Mouse (Mus musculus): ENCODE results near the gene Nicn1. TPM values are rescaled to one million over a fixed set of nuclear protein-coding genes. Genes with fewer than 3 reads are reported as not detected.

Nicn1 gene
- total and polyA plus RNA-seq, 3 experiments, result 7.4 to 12.9 (median 9.7) TPM

DNA sequence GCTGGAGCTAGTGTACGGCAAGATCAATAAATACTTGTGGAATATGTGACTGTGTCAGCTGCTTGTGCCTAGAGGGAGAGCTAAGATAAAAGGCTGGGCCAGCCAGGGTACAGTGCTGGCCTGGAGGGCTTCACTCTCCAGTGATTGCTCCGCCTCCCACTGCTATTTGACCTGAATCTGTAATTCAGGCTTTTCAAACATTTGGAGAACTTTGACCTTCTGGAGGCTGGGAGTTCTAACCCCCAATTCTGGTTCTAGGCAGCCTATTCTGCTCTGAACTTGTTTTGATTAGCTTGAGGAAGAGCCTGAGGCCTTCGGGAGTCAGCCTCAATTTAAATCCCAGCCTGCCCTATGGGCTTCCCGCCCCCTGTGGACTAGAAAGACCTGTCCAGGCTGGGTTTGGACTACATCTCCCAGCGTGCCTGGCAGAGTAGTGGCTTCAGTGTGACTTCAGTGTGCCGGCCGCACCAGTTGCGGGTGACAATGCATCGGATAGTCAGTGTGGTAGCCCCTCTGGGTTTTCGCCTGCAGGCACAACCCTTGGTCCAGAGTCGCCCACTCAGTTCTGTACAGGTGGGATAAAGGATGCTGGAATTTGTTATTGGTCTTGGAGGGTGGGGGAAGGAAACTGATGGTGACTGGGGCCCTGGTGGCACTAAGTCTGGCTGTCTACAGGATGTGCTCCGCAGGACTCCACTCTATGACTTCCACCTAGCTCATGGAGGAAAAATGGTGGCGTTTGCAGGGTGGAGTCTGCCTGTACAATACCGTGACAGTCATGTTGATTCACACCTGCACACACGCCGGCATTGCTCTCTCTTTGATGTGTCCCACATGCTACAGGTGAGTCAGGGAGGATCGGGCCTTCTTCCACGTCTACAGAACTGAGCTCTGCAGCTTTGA, 6.5 kb downstream of the Nicn1 start, which contains the start of gene Amt:
Gene Amt (plus strand): TSS at position 401 of the 903 bp plus-strand sequence.
- H3K9ac ChIP-seq (ENCODE audit: insufficient read depth, low read depth), result no peak within 1 kb of the TSS
- H3K9me3 ChIP-seq (replicated peaks; ENCODE audit: low read length), result no peaks in the 10 kb centered on the region
- TF ChIP-seq USF1 (IDR thresholded peaks at IDR 0.05; ENCODE audit: low read depth, low read length) (no peak), NELFE (IDR thresholded peaks at IDR 0.05; ENCODE audit: low read depth, low read length) (no peak), GABPA (IDR thresholded peaks at IDR 0.05; ENCODE audit: insufficient replicate concordance, low read depth, low read length) (no peak), RCOR1 (conservative IDR thresholded peaks at IDR 0.05; ENCODE audit: low read depth, low read length) (no peak), KAT2A (IDR thresholded peaks at IDR 0.05; ENCODE audit: insufficient replicate concordance, low read length) (no peak), TCF12 (IDR thresholded peaks at IDR 0.05; ENCODE audit: low read depth, low read length) (no peak), ETS1 (conservative IDR thresholded peaks at IDR 0.05; ENCODE audit: low read depth, low read length) (no peak), PAX5 (IDR thresholded peaks at IDR 0.05; ENCODE audit: low read length) (no peak), UBTF (IDR thresholded peaks at IDR 0.05; ENCODE audit: low read depth, low read length) (no peak), SIN3A (IDR thresholded peaks at IDR 0.05; ENCODE audit: low read length) (no peak), MEF2A (IDR thresholded peaks at IDR 0.05; ENCODE audit: borderline replicate concordance, low read depth, low read length) (no peak), MAX (IDR thresholded peaks at IDR 0.05; ENCODE audit: low read length) (no peak), E2F4 (IDR thresholded peaks at IDR 0.05; ENCODE audit: insufficient replicate concordance, low read depth, low read length) (no peak), NRF1 (IDR thresholded peaks at IDR 0.05; ENCODE audit: low read depth, low read length) (no peak), JUN (IDR thresholded peaks at IDR 0.05; ENCODE audit: insufficient read depth, low read depth, low read length) (no peak), MYC (IDR thresholded peaks at IDR 0.05; ENCODE audit: low read depth, low read length) (no peak)
- H3K4me2 ChIP-seq (ENCODE audit: insufficient read depth, low read depth, poor library complexity, severe bottlenecking), result no peak within 1 kb of the TSS
- H3K36me3 ChIP-seq (replicated peaks in 1 of 2; ENCODE audit: control insufficient read depth in 1 of 2, insufficient read depth in 1 of 2, low read length in 1 of 2), result peaks cover 20 to 54% of the 10 kb centered on the region in 2 experiments
- dilution Hi-C loops (cut with MboI; ENCODE audit: extremely low pct_ligation_motif_present, extremely low pct_unique_long_range_greater_than_20kb, low sequenced_read_pairs) (no loop called here), in situ Hi-C loops (cut with MboI; ENCODE audit: low pct_ligation_motif_present, low pct_unique_long_range_greater_than_20kb, low sequenced_read_pairs) (no loop called here)
- H3K27me3 ChIP-seq (replicated peaks), result no peaks in the 10 kb centered on the region
- peaks cover 0 to 17% of the 10 kb centered on the region in 2 experiments; a peak in 2 of 4 replicates for H3K4me1 ChIP-seq (ENCODE audit: control insufficient read depth in 1 of 2, insufficient read depth in 2 of 2)
- H3K27ac ChIP-seq (ENCODE audit: insufficient read depth, low read depth), result no peak within 1 kb of the TSS
- DNase-seq (ENCODE audit: extremely low read depth), result no peak
- H3K79me2 ChIP-seq (replicated peaks; ENCODE audit: control insufficient read depth, extremely low read depth, insufficient read depth, poor library complexity, severe bottlenecking), result no peaks in the 10 kb centered on the region
- no peak within 1 kb of the TSS for H3K4me3 ChIP-seq (replicated peaks in 1 of 3; ENCODE audit: low read depth in 2 of 3, low read length in 2 of 3, poor library complexity in 1 of 3)

GRCm38 (mm10) chr9:108301853-108302252, 11.6 kb downstream of the Nicn1 start:
- Histone ChIP-seq H3K4me3 (replicated peaks in 1 of 3; ENCODE audit: low read depth in 2 of 3, low read length in 2 of 3, poor library complexity in 1 of 3) (no peak overlapping the region), H3K36me3 (replicated peaks in 1 of 2; ENCODE audit: control insufficient read depth in 1 of 2, insufficient read depth in 1 of 2, low read length in 1 of 2) (peaks cover 26 to 48% of the 10 kb centered on the region in 2 experiments), H3K9ac (ENCODE audit: insufficient read depth, low read depth) (no peak overlapping the region), H3K27me3 (replicated peaks) (no peaks in the 10 kb centered on the region), H3K79me2 (replicated peaks; ENCODE audit: control insufficient read depth, extremely low read depth, insufficient read depth, poor library complexity, severe bottlenecking) (0 out of 2 replicates have a peak, but pooled peaks cover 1% of the 10 kb centered on the region), H3K4me1 (ENCODE audit: control insufficient read depth in 1 of 2, insufficient read depth in 2 of 2) (peaks cover 3 to 38% of the 10 kb centered on the region in 2 experiments; a peak in 3 of 4 replicates), H3K9me3 (replicated peaks; ENCODE audit: low read length) (no peaks in the 10 kb centered on the region), H3K4me2 (ENCODE audit: insufficient read depth, low read depth, poor library complexity, severe bottlenecking) (no peak overlapping the region), H3K27ac (ENCODE audit: insufficient read depth, low read depth) (no peak overlapping the region)
- in situ Hi-C loops (cut with MboI; ENCODE audit: low pct_ligation_motif_present, low pct_unique_long_range_greater_than_20kb, low sequenced_read_pairs), result no loop called here
- DNase-seq (ENCODE audit: extremely low read depth), result no peak
- no peak for TF ChIP-seq USF1 (IDR thresholded peaks at IDR 0.05; ENCODE audit: low read depth, low read length)
- no peak for TF ChIP-seq HCFC1 (IDR thresholded peaks at IDR 0.05; ENCODE audit: low read depth, low read length)
- no peak for TF ChIP-seq JUND (conservative IDR thresholded peaks at IDR 0.05; ENCODE audit: low read depth, low read length)
- no peak for TF ChIP-seq CTCF (conservative IDR thresholded peaks at IDR 0.05 in 1 of 2, IDR thresholded peaks at IDR 0.05 in 1 of 2; ENCODE audit: low read depth in 2 of 2, low read length in 2 of 2)
- TF ChIP-seq ZMIZ1 (IDR thresholded peaks at IDR 0.05; ENCODE audit: low read depth, low read length), result no peak
- TF ChIP-seq POLR2AphosphoS2 (IDR thresholded peaks at IDR 0.05; ENCODE audit: low read depth, low read length), result no peak
- no peak for TF ChIP-seq BHLHE40 (IDR thresholded peaks at IDR 0.05; ENCODE audit: low read depth, low read length)
- no peak for TF ChIP-seq RAD21 (IDR thresholded peaks at IDR 0.05; ENCODE audit: low read depth, low read length)
- TF ChIP-seq POLR2A (IDR thresholded peaks at IDR 0.05; ENCODE audit: low read depth, low read length), result no peak
- no peak for TF ChIP-seq CHD2 (IDR thresholded peaks at IDR 0.05; ENCODE audit: low read length)
- TF ChIP-seq E2F4 (IDR thresholded peaks at IDR 0.05; ENCODE audit: insufficient replicate concordance, low read depth, low read length), result no peak
- TF ChIP-seq EP300 (IDR thresholded peaks at IDR 0.05; ENCODE audit: low read length), result no peak
- TF ChIP-seq NELFE (IDR thresholded peaks at IDR 0.05; ENCODE audit: low read depth, low read length), result no peak
- TF ChIP-seq ZC3H11A (IDR thresholded peaks at IDR 0.05; ENCODE audit: low read depth, low read length), result no peak
- no peak for TF ChIP-seq MAX (IDR thresholded peaks at IDR 0.05; ENCODE audit: low read length)
- dilution Hi-C loops (cut with MboI; ENCODE audit: extremely low pct_ligation_motif_present, extremely low pct_unique_long_range_greater_than_20kb, low sequenced_read_pairs), result no loop called here

All from CH12.LX (cell line).